Mouse (Mus musculus) kidney, postnatal 0 days (tissue): ENCODE measurements at regions not wholly inside any gene's neighbourhood (a gene's known extent, or its start where the extent isn't known, plus 50 kb on each side); places are given as distances from the start of the nearest gene placed in this dataset.

Source experiments
- ATAC-seq: fragments of 200-750 bp; cut with Nextera tagmentation; replicated peaks from 2 replicates; pipeline ENCODE4 v1.8.0; 2017; ENCODE audit warnings: low read depth, moderate number of reproducible peaks, moderate TSS enrichment, moderate library complexity; ENCODE audit not compliant: low FRiP score
- DNase-seq: peaks from one replicate; pipeline ENCODE4 v3.0.0-alpha.2; 2016; ENCODE audit warnings: low spot score
- H3K27ac ChIP-seq: fragments of 300-500 bp; sonication (generic); 2 replicates; pipeline ENCODE4 v1.5.1; 2014; ENCODE audit warnings: mild to moderate bottlenecking
- H3K27me3 ChIP-seq: fragments of 300-500 bp; sonication (generic); 2 replicates; pipeline ENCODE4 v1.6.1; 2014; ENCODE audit warnings: low read length, mixed read lengths; ENCODE audit not compliant: insufficient read depth
- H3K36me3 ChIP-seq: fragments of 300-500 bp; sonication (generic); 2 replicates; pipeline ENCODE4 v1.6.1; 2014; ENCODE audit warnings: low read length, mixed read lengths; ENCODE audit not compliant: insufficient read depth
- H3K4me1 ChIP-seq: fragments of 300-500 bp; sonication (generic); replicated peaks from 2 replicates; pipeline ENCODE4 v1.6.1; 2014; ENCODE audit warnings: antibody characterized with exemption, low read length, mixed read lengths; ENCODE audit not compliant: insufficient read depth
- H3K4me2 ChIP-seq: fragments of 300-500 bp; sonication (generic); 2 replicates; pipeline ENCODE4 v1.6.1; 2014; ENCODE audit warnings: mild to moderate bottlenecking, low read length, moderate library complexity, mixed read lengths
- H3K4me3 ChIP-seq: fragments of 300-500 bp; sonication (generic); replicated peaks from 2 replicates; pipeline ENCODE4 v1.5.1; 2014; ENCODE audit warnings: low read depth, low read length
- H3K9ac ChIP-seq: fragments of 300-500 bp; sonication (generic); 2 replicates; pipeline ENCODE4 v1.6.1; 2014; ENCODE audit warnings: low read depth, low read length
- H3K9me3 ChIP-seq: fragments of 300-500 bp; sonication (generic); replicated peaks from 2 replicates; pipeline ENCODE4 v1.6.1; 2016; ENCODE audit warnings: low read length, inconsistent platforms, mixed read lengths
- CTCF ChIP-seq: IDR thresholded peaks from 2 replicates; pipeline ENCODE4 v1.5.1; 2016; ENCODE audit warnings: antibody characterized with exemption, low read depth, mild to moderate bottlenecking, moderate library complexity
- WGBS: fragments of 180-500 bp; shearing (Covaris S2); extraction: QIAGEN DNeasy Blood & Tissue Kit; methylation state at CpG from one replicate; pipeline ENCODE4 v1.1.7; 2014; 5-methylcytosine and 5-hydroxymethylcytosine counted together

DNA sequence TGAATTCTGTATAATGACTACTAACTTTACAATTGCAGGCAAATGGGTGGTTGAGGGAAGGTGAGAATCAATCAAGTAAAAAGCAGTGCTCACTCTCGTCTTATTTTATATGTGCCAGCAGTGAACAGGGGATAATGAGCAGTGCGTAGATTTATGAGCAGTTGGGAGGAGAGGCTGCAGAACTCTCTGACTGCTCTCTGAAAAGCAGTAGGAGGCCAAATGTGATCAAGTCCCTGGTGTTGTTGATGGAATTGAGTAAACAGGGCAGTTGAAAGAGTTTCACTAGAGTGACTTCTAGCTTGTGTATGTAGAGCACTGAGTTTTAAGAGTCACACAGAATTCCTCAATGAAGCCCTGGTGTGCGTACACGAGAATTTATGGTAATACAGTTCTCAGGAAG is 1269.6 kb downstream of the Defb40 start:
- 55% methylated on average over 4 of the region's 4 CpGs for WGBS
- DNase-seq, result no peak
- H3K9me3 ChIP-seq, result no peaks in the 10 kb centered on the region
- H3K4me3 ChIP-seq, result no peak overlapping the region
- H3K9ac ChIP-seq, result no peak overlapping the region
- H3K27me3 ChIP-seq, result no peaks in the 10 kb centered on the region
- TF ChIP-seq CTCF, result no peak
- H3K27ac ChIP-seq, result no peak overlapping the region
- no peaks in the 10 kb centered on the region for H3K4me1 ChIP-seq
- no peaks in the 10 kb centered on the region for H3K36me3 ChIP-seq
- no peak for ATAC-seq
- H3K4me2 ChIP-seq, result no peak overlapping the region

DNA sequence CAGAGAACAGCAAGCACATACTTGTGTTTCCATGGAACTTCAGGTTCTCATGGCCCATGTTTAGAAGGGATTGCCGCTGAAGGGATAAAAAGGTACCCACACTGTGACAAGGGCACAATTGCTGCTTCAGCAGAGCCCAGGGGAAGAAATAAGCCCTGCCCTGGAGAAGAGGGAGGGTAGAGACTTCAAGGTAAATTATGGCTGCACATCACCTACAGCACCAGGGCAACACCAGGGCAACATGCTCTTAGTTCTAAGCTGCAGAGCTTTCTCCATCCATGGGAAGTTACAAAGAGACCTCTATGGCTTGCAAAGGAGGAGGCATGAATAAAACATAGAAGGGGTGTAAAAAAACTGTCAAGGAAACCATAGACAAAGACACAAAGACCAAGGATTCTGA is 1273.8 kb downstream of the Defb40 start:
- Histone ChIP-seq H3K4me1 (no peaks in the 10 kb centered on the region), H3K36me3 (no peaks in the 10 kb centered on the region), H3K27ac (no peak overlapping the region), H3K9ac (no peak overlapping the region), H3K4me2 (no peak overlapping the region), H3K9me3 (no peaks in the 10 kb centered on the region), H3K27me3 (no peaks in the 10 kb centered on the region), H3K4me3 (no peak overlapping the region)
- TF ChIP-seq CTCF, result no peak
- DNase-seq (no peak), ATAC-seq (no peak)
- WGBS, result 88% methylated on average over 1 of the region's 1 CpGs

DNA sequence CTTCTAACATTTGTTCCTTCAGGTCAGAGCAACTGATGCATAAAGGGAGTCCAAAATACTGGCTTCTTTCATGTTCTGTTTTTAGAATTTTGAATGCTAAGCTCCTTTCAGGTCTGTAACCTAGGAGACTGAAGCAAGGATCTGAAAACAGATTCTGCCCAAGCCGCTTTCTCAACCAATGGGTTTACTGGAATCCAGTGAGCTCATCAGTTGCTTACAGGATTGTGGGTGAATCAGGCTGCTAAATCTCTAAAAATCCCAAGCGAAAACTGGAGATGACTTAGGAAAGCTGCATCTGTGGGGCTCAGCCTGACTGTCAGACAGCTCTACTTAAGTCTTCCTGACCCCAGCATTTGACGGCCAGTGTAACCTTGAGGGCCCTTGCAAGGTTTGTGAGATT is 1277.7 kb downstream of the Defb40 start:
- TF ChIP-seq CTCF, result no peak
- ATAC-seq, result no peak
- Histone ChIP-seq H3K4me2 (no peak overlapping the region), H3K9me3 (no peaks in the 10 kb centered on the region), H3K36me3 (no peaks in the 10 kb centered on the region), H3K27me3 (no peaks in the 10 kb centered on the region), H3K9ac (no peak overlapping the region), H3K4me3 (no peak overlapping the region), H3K4me1 (no peaks in the 10 kb centered on the region), H3K27ac (no peak overlapping the region)
- 70% methylated on average over 3 of the region's 3 CpGs for WGBS
- DNase-seq, result no peak

DNA sequence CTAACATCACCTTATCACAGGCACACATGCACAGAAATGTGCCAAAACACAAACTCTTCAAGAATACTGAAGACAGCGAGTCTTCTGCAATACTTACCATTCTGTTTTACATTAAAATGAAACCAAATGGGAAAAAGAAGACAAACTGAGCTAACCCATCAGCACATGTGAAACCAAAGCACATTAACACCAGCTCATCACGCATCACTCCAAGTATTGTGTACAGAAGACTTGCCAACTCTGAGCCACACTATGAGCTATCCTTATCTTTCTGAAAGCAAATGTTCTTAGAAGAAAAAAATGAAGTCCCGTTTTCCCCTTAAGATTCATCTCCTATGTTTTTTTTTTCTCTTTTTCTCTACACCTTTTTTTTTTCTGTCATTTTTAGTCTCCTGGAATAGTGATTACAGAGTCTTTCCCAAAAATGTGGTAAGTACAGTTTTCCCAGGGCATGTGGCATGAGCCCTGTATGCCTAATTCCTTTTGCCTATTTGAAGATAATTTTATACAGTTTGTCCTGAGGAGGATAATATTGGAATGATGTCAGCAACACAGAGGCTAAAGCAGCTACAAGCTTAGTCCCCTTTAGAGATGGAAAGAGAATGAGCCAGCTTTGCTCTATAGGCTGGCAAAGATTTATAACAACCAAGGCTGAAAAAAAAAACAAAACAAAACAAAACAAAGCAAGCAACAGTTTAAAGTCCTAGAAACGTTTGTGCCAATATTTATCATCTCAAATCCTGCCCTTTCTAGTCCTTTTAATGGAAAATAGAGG is 1287.8 kb downstream of the Defb40 start:
- Histone ChIP-seq H3K9ac (no peak overlapping the region), H3K9me3 (no peaks in the 10 kb centered on the region), H3K4me1 (no peaks in the 10 kb centered on the region), H3K4me3 (no peak overlapping the region), H3K27me3 (no peaks in the 10 kb centered on the region), H3K36me3 (no peaks in the 10 kb centered on the region), H3K4me2 (no peak overlapping the region), H3K27ac (no peak overlapping the region)
- no peak for TF ChIP-seq CTCF
- DNase-seq (no peak), ATAC-seq (no peak)
- 67% methylated on average over 4 of the region's 4 CpGs for WGBS

DNA sequence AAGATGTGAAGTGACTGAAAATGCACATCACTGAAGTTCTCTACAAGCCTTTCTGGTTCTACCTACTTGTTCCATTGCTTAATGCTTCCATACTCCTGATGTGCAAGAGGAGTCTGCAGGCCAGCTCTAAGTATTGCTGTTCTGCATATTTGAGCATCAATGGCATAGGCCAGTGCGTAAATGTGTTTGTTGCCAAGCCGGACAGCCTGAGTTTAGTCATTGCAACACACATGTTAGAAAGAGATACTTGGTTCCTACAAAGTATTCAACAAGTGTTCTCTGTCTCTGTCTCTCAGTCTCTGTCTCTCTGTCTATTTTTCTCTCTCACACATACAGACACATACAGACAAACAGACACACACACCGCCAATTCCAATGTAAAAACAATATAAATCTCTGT is 1288.4 kb downstream of the Defb40 start:
- WGBS, result 90% methylated on average over 3 of the region's 3 CpGs
- Histone ChIP-seq H3K4me2 (no peak overlapping the region), H3K27ac (no peak overlapping the region), H3K4me3 (no peak overlapping the region), H3K4me1 (no peaks in the 10 kb centered on the region), H3K27me3 (no peaks in the 10 kb centered on the region), H3K36me3 (no peaks in the 10 kb centered on the region), H3K9me3 (no peaks in the 10 kb centered on the region), H3K9ac (no peak overlapping the region)
- TF ChIP-seq CTCF, result no peak
- ATAC-seq (no peak), DNase-seq (no peak)

DNA sequence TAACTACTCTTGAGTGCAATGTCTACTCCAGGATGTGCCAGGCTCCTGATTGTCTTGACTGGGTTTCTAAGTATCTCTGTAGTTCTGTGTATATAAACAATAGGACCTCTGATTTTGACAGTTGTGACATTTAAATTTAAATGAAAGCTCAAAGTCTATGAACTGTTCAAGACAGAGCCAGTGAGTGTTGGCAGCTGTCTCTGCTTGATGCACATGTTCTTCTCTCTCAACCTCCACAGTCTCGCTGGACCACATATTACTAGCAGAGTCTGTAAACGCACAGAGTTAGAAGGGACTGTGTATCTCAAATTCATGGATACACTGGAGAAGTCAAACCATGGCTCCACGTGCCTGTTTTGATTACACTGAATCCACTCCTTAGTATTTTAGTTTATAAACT is 1291.0 kb downstream of the Defb40 start:
- no peaks in the 10 kb centered on the region for H3K27me3 ChIP-seq
- WGBS, result 84% methylated on average over 3 of the region's 3 CpGs
- H3K4me1 ChIP-seq, result no peaks in the 10 kb centered on the region
- H3K9me3 ChIP-seq, result no peaks in the 10 kb centered on the region
- ATAC-seq, result no peak
- no peak for TF ChIP-seq CTCF
- H3K36me3 ChIP-seq, result no peaks in the 10 kb centered on the region
- no peak overlapping the region for H3K4me2 ChIP-seq
- no peak overlapping the region for H3K9ac ChIP-seq
- no peak for DNase-seq
- H3K27ac ChIP-seq, result no peak overlapping the region
- no peak overlapping the region for H3K4me3 ChIP-seq
